Mouse (Mus musculus): ENCODE measurements at regions not wholly inside any gene's neighbourhood (a gene's known extent, or its start where the extent isn't known, plus 50 kb on each side); places are given as distances from the start of the nearest gene placed in this dataset.

GRCm38 (mm10) chr4:97283099-97283498 is 100.1 kb upstream of the Gm10192 start:
- in situ Hi-C loops (cut with MboI, MseI) = loop anchor here (25.0 kb wide), 1 partner anchor 904 kb away; no protein-coding TSS in a partner anchor

DNA sequence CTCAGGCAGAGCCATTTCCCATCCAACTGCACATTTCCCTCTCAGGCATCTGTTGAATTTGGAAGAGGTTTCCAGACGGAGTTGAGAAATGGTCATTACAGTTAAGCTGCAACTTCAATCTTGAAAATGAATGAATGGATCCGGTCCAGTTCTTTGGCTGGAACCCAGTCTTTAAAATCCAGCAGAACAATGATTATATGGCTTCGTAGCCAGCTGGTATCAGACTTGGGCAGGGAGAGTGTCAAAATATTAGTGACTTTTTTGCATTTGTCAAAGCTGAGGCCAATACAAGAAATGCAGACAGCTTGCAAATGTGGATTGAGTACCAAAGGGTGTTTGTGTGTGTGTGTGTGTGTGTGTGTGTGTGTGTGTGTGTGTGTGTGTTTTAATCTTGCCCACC is 99.7 kb upstream of the Gm10192 start:
- in situ Hi-C loops (cut with MboI, MseI) = loop anchor here (25.0 kb wide), 1 partner anchor 905 kb away; no protein-coding TSS in a partner anchor

GRCm38 (mm10) chr4:97281126-97281779 is 98.3 kb upstream of the Gm10192 start:
- in situ Hi-C loops (cut with MboI, MseI) = loop anchor here (25.0 kb wide), 1 partner anchor 906 kb away; no protein-coding TSS in a partner anchor

GRCm38 (mm10) chr4:97280712-97281111 is 97.7 kb upstream of the Gm10192 start:
- in situ Hi-C loops (cut with MboI, MseI) = loop anchor here (25.0 kb wide), 1 partner anchor 907 kb away; no protein-coding TSS in a partner anchor

DNA sequence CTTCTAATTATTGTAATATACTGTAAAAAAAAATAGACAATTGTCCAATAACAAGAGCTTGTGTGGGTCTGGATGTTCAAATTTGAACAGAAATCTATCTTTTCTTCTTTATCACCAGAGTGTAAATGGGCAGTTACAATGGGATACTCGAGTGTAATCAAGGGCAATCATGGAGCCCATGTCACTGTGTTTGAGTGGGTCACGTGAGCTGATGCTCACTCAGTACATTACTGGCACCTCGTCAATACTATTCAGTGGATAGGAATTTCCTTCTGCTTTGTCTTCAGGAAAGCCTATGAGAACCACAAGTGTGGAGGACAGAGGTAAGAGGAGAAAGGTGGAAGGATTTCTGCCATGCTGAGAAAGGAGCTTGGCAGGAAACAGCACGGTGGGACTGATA is 54.0 kb upstream of the Gm10192 start:
- in situ Hi-C loops (cut with MboI, MseI) = no loop called here

- in situ Hi-C loops (cut with MboI, MseI) = no loop called here
These were observed 53.4 kb upstream of the Gm10192 start for GRCm38 (mm10) chr4:97236384-97236783.

GRCm38 (mm10) chr4:97235945-97236383 is 53.0 kb upstream of the Gm10192 start:
- in situ Hi-C loops (cut with MboI, MseI) = no loop called here
